11 mouse cellular contexts compared by ENCODE assay signal in the genomic region with DNA sequence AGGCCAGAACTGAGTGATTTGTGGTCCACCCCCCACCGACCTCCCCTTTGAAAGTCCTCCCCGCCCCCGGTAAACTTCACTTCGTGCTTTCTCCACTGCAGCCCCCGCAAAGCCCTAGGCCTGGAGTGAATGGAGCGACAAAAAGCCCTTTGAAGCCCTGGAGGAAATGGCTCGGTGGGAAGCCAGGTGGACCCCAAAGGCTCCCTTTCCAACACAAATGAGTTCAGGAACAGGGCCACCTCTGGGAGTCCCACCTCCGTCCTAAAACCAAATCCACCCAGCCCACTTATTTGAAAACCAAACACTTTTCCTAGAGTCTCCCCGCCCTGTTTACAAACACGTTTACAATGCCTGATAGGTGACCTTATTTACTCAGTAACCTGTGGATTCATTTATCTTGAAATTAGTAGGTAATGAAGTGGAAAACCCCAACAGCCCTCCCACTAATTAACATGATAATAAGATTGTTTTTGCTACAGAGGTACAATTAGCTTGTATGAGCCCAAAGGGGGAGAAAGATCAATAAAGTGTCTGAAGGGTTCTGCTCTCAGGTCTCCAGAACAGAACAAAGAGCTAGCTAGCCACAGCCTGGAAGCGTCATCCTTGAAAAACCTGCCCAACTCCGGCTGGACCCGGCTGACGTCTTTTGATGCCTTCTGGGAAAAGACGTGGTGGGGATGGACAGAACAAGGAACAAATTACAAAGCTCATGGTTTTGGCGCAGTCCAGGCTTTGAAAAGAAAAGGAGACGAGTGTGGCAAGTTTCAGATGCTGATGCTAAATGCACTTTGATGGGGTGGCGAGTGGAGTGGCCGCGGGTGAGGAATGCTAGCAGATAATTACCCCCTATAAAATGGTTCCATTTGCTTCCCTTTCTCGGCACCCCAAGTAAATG.
A peak's percentile ranks its signal among the peaks of the same experiment; 100 is the strongest.
DNase-seq lines count a peak whose midpoint lies in the region; ATAC-seq and TF ChIP-seq lines count a peak whose summit lies in the region.
"Had no signal": no experiment of that assay in that cellular context is flagged by ENCODE, and none has a peak within 500 bp of the region (broad histone marks: within the 10 kb centered on the region; RNA-seq: fewer than 3 reads in every experiment).

No protein-coding gene starts in this region.

- TF ChIP-seq CTCF in E14TG2a.4 (conservative IDR thresholded peaks at IDR 0.05; ENCODE audit: low read length) = no peak
- TF ChIP-seq CTCF in intestine, postnatal 0 days (IDR thresholded peaks at IDR 0.05; ENCODE audit: low read depth) = no peak

- no peaks in the 10 kb centered on the region for H3K36me3 ChIP-seq in E14TG2a.4 (ENCODE audit: insufficient read depth, low read length)
- H3K36me3 ChIP-seq in forebrain, embryonic 13.5 days (ENCODE audit: poor library complexity, severe bottlenecking) = no peaks in the 10 kb centered on the region
- no peaks in the 10 kb centered on the region for H3K36me3 ChIP-seq in midbrain, embryonic 10.5 days
- H3K36me3 ChIP-seq in liver, embryonic 12.5 days = no peaks in the 10 kb centered on the region
- H3K36me3 ChIP-seq in intestine, postnatal 0 days (ENCODE audit: control insufficient read depth, insufficient read depth) = no peaks in the 10 kb centered on the region
- H3K36me3 ChIP-seq: liver, embryonic 13.5 days had no signal

- peak overlapping the region; percentile 35 for H3K4me3 ChIP-seq in E14TG2a.4 (replicated peaks; ENCODE audit: low read length)
- H3K4me3 ChIP-seq in forebrain, embryonic 13.5 days = no peak overlapping the region
- H3K4me3 ChIP-seq in midbrain, embryonic 10.5 days = peak overlapping the region; percentile 20
- H3K4me3 ChIP-seq in liver, embryonic 12.5 days = no peak overlapping the region
- no peak overlapping the region for H3K4me3 ChIP-seq in intestine, postnatal 0 days (ENCODE audit: low read depth, low read length)
- H3K4me3 ChIP-seq: liver, embryonic 13.5 days had no signal

- peak; percentile 96 for DNase-seq in ES-CJ7 (ENCODE audit: low read depth, low spot score)
- peak; percentile 45 for DNase-seq in midbrain, embryonic 10.5 days (ENCODE audit: low spot score)
- no peak for DNase-seq in thymus, postnatal 36 days
- no peak for DNase-seq in right cerebral cortex, adult 18-20 months
- DNase-seq: gastrocnemius, postnatal 14 days; kidney, postnatal 36 days; liver, embryonic 13.5 days had no signal

- H3K4me1 ChIP-seq in E14TG2a.4 (replicated peaks; ENCODE audit: low read depth, low read length) = peaks cover 47% of the 10 kb centered on the region
- peaks cover 13% of the 10 kb centered on the region for H3K4me1 ChIP-seq in forebrain, embryonic 13.5 days
- peaks cover 25% of the 10 kb centered on the region for H3K4me1 ChIP-seq in midbrain, embryonic 10.5 days
- no peaks in the 10 kb centered on the region for H3K4me1 ChIP-seq in liver, embryonic 12.5 days
- H3K4me1 ChIP-seq in intestine, postnatal 0 days (replicated peaks; ENCODE audit: control insufficient read depth, insufficient read depth, low read length) = no peaks in the 10 kb centered on the region
- H3K4me1 ChIP-seq: liver, embryonic 13.5 days had no signal

- H3K4me2 ChIP-seq in forebrain, embryonic 13.5 days = peak overlapping the region; percentile 44
- no peak overlapping the region for H3K4me2 ChIP-seq in liver, embryonic 12.5 days
- no peak overlapping the region for H3K4me2 ChIP-seq in intestine, postnatal 0 days (replicated peaks; ENCODE audit: low read depth)
- H3K4me2 ChIP-seq: liver, embryonic 13.5 days had no signal

- H3K27me3 ChIP-seq in E14TG2a.4 (ENCODE audit: insufficient read depth, low read length) = peaks cover 23% of the 10 kb centered on the region; the same call in 1 of the 2 replicates
- H3K27me3 ChIP-seq in forebrain, embryonic 13.5 days = peaks cover 82% of the 10 kb centered on the region
- peaks cover 69% of the 10 kb centered on the region for H3K27me3 ChIP-seq in midbrain, embryonic 10.5 days (ENCODE audit: low read depth, poor library complexity, severe bottlenecking)
- H3K27me3 ChIP-seq in liver, embryonic 12.5 days (replicated peaks) = no peaks in the 10 kb centered on the region; the same call in 1 of the 2 replicates
- H3K27me3 ChIP-seq in intestine, postnatal 0 days (replicated peaks; ENCODE audit: control insufficient read depth, insufficient read depth, low read length) = no peaks in the 10 kb centered on the region
- H3K27me3 ChIP-seq: liver, embryonic 13.5 days had no signal

- H3K9me3 ChIP-seq in E14TG2a.4 (ENCODE audit: low read length) = peaks cover 20% of the 10 kb centered on the region
- no peaks in the 10 kb centered on the region for H3K9me3 ChIP-seq in forebrain, embryonic 13.5 days (replicated peaks)
- H3K9me3 ChIP-seq in midbrain, embryonic 10.5 days (replicated peaks) = no peaks in the 10 kb centered on the region
- H3K9me3 ChIP-seq in liver, embryonic 12.5 days (replicated peaks) = no peaks in the 10 kb centered on the region
- no peaks in the 10 kb centered on the region for H3K9me3 ChIP-seq in intestine, postnatal 0 days (ENCODE audit: control insufficient read depth)
- H3K9me3 ChIP-seq: liver, embryonic 13.5 days had no signal

- H3K27ac ChIP-seq in forebrain, embryonic 13.5 days = no peak overlapping the region
- H3K27ac ChIP-seq in midbrain, embryonic 10.5 days (replicated peaks) = peak overlapping the region; percentile 46; the same call in 1 of the 2 replicates
- H3K27ac ChIP-seq in liver, embryonic 12.5 days = no peak overlapping the region
- no peak overlapping the region for H3K27ac ChIP-seq in intestine, postnatal 0 days (ENCODE audit: low read depth, low read length)
- H3K27ac ChIP-seq: liver, embryonic 13.5 days had no signal

- no peak overlapping the region for H3K9ac ChIP-seq in forebrain, embryonic 13.5 days
- no peak overlapping the region for H3K9ac ChIP-seq in liver, embryonic 12.5 days
- H3K9ac ChIP-seq in intestine, postnatal 0 days (ENCODE audit: low read depth, low read length) = no peak overlapping the region
- H3K9ac ChIP-seq: liver, embryonic 13.5 days had no signal

- WGBS in forebrain, embryonic 13.5 days = 2% methylated on average over 21 of the region's 21 CpGs
- WGBS in midbrain, embryonic 10.5 days = 3% methylated on average over 21 of the region's 21 CpGs
- WGBS in liver, embryonic 12.5 days (ENCODE audit: insufficient replicate concordance) = 10% methylated on average over 21 of the region's 21 CpGs
- WGBS in intestine, postnatal 0 days = 35% methylated on average over 21 of the region's 21 CpGs

- ATAC-seq in forebrain, embryonic 13.5 days = peak; percentile 65; the same call in 1 of the 2 replicates
- ATAC-seq in liver, embryonic 12.5 days = no peak
- ATAC-seq in intestine, postnatal 0 days = no peak

Comparison
In these comparisons a context has a peak if more than half of its experiments do, and no peak if none do; other contexts are left out.
1. H3K4me3 ChIP-seq: peak in E14TG2a.4 (single experiment) and midbrain, embryonic 10.5 days (single experiment); none in forebrain, embryonic 13.5 days (single experiment), liver, embryonic 12.5 days (single experiment) and intestine, postnatal 0 days (single experiment).
2. DNase-seq: peak in ES-CJ7 (single experiment) and midbrain, embryonic 10.5 days (single experiment); none in thymus, postnatal 36 days (0 of 2) and right cerebral cortex, adult 18-20 months (single experiment).